20 mouse cellular contexts compared by ENCODE assay signal in genomic region chr1:23575005-23575404, GRCm38 (mm10).
DNase-seq lines count a peak whose midpoint lies in the region; ATAC-seq lines count a peak whose summit lies in the region.
"Had no signal": no experiment of that assay in that cellular context is flagged by ENCODE, and none has a peak within 500 bp of the region (broad histone marks: within the 10 kb centered on the region; RNA-seq: fewer than 3 reads in every experiment).

No protein-coding gene starts in this region.

- no peaks in the 10 kb centered on the region for H3K9me3 ChIP-seq in forebrain, embryonic 11.5 days (ENCODE audit: control insufficient read depth, low read length)
- no peaks in the 10 kb centered on the region for H3K9me3 ChIP-seq in forebrain, embryonic 10.5 days
- H3K9me3 ChIP-seq in forebrain, embryonic 12.5 days = no peaks in the 10 kb centered on the region
- H3K9me3 ChIP-seq in hindbrain, embryonic 14.5 days (ENCODE audit: control insufficient read depth, low read length) = no peaks in the 10 kb centered on the region
- H3K9me3 ChIP-seq in midbrain, embryonic 15.5 days = no peaks in the 10 kb centered on the region
- H3K9me3 ChIP-seq: embryonic facial prominence, embryonic 13.5 days had no signal

- H3K36me3 ChIP-seq in forebrain, embryonic 11.5 days (ENCODE audit: control insufficient read depth, insufficient read depth, low read length) = no peaks in the 10 kb centered on the region
- H3K36me3 ChIP-seq in forebrain, embryonic 10.5 days (replicated peaks) = no peaks in the 10 kb centered on the region
- H3K36me3 ChIP-seq in forebrain, embryonic 12.5 days (replicated peaks) = no peaks in the 10 kb centered on the region
- no peaks in the 10 kb centered on the region for H3K36me3 ChIP-seq in hindbrain, embryonic 14.5 days (replicated peaks; ENCODE audit: control insufficient read depth, insufficient read depth)
- H3K36me3 ChIP-seq in midbrain, embryonic 15.5 days (replicated peaks) = no peaks in the 10 kb centered on the region
- H3K36me3 ChIP-seq: embryonic facial prominence, embryonic 13.5 days had no signal

- no peaks in the 10 kb centered on the region for H3K4me1 ChIP-seq in forebrain, embryonic 11.5 days (replicated peaks; ENCODE audit: control insufficient read depth, insufficient read depth, low read length)
- H3K4me1 ChIP-seq in forebrain, embryonic 10.5 days = peaks cover 12% of the 10 kb centered on the region; the same call in 1 of the 2 replicates
- no peaks in the 10 kb centered on the region for H3K4me1 ChIP-seq in forebrain, embryonic 12.5 days
- H3K4me1 ChIP-seq in hindbrain, embryonic 14.5 days (replicated peaks; ENCODE audit: control insufficient read depth, insufficient read depth, low read length) = no peaks in the 10 kb centered on the region
- H3K4me1 ChIP-seq in midbrain, embryonic 15.5 days = no peaks in the 10 kb centered on the region
- H3K4me1 ChIP-seq: embryonic facial prominence, embryonic 13.5 days had no signal

- no peak overlapping the region for H3K4me3 ChIP-seq in forebrain, embryonic 11.5 days (ENCODE audit: low read depth, low read length)
- no peak overlapping the region for H3K4me3 ChIP-seq in forebrain, embryonic 10.5 days
- H3K4me3 ChIP-seq in forebrain, embryonic 12.5 days (replicated peaks) = no peak overlapping the region
- H3K4me3 ChIP-seq in hindbrain, embryonic 14.5 days (replicated peaks; ENCODE audit: low read length) = no peak overlapping the region
- H3K4me3 ChIP-seq in midbrain, embryonic 15.5 days = no peak overlapping the region
- H3K4me3 ChIP-seq: embryonic facial prominence, embryonic 13.5 days; layer of hippocampus, adult 2 months; myocyte had no signal

- no peak overlapping the region for H3K4me2 ChIP-seq in forebrain, embryonic 11.5 days (ENCODE audit: low read depth, low read length, severe bottlenecking)
- H3K4me2 ChIP-seq in forebrain, embryonic 12.5 days = no peak overlapping the region
- no peak overlapping the region for H3K4me2 ChIP-seq in hindbrain, embryonic 14.5 days (replicated peaks)
- H3K4me2 ChIP-seq in midbrain, embryonic 15.5 days = no peak overlapping the region
- H3K4me2 ChIP-seq: embryonic facial prominence, embryonic 13.5 days had no signal

- no peaks in the 10 kb centered on the region for H3K27me3 ChIP-seq in forebrain, embryonic 11.5 days (ENCODE audit: control insufficient read depth, insufficient read depth, low read length)
- H3K27me3 ChIP-seq in forebrain, embryonic 10.5 days (ENCODE audit: poor library complexity, severe bottlenecking) = no peaks in the 10 kb centered on the region
- H3K27me3 ChIP-seq in forebrain, embryonic 12.5 days = no peaks in the 10 kb centered on the region
- no peaks in the 10 kb centered on the region for H3K27me3 ChIP-seq in hindbrain, embryonic 14.5 days (ENCODE audit: control insufficient read depth, insufficient read depth, low read length)
- H3K27me3 ChIP-seq in midbrain, embryonic 15.5 days (replicated peaks) = no peaks in the 10 kb centered on the region
- H3K27me3 ChIP-seq: CH12.LX; embryonic facial prominence, embryonic 13.5 days had no signal

- no peak for DNase-seq in forebrain, embryonic 11.5 days (ENCODE audit: low spot score)
- no peak for DNase-seq in forebrain, embryonic 10.5 days (ENCODE audit: extremely low spot score, low spot score)
- DNase-seq in hindbrain, embryonic 14.5 days (ENCODE audit: low spot score) = no peak
- no peak for DNase-seq in layer of hippocampus, adult 11-12 months (ENCODE audit: low spot score)
- no peak for DNase-seq in gastrocnemius, postnatal 25 days
- no peak for DNase-seq in frontal cortex, adult 2 months (ENCODE audit: extremely low spot score in 1 of 2, low spot score in 1 of 2)
- DNase-seq: adrenal gland, postnatal 25 days; cerebellum, adult 8-10 months; kidney, adult 2 months; kidney, postnatal 10 days; left cerebral cortex, postnatal 4 days; lung, adult 18-20 months; lung, postnatal 14 days; thymus, postnatal 14 days had no signal

- H3K9ac ChIP-seq in forebrain, embryonic 11.5 days (ENCODE audit: low read length) = no peak overlapping the region
- H3K9ac ChIP-seq in forebrain, embryonic 12.5 days = no peak overlapping the region
- H3K9ac ChIP-seq in hindbrain, embryonic 14.5 days = no peak overlapping the region
- no peak overlapping the region for H3K9ac ChIP-seq in midbrain, embryonic 15.5 days
- H3K9ac ChIP-seq: embryonic facial prominence, embryonic 13.5 days had no signal

- ATAC-seq in forebrain, embryonic 11.5 days (replicated peaks; ENCODE audit: low FRiP score) = peak; percentile 66
- peak; percentile 82 for ATAC-seq in forebrain, embryonic 12.5 days (ENCODE audit: low FRiP score)
- peak; percentile 66; the same call in 1 of the 2 replicates for ATAC-seq in hindbrain, embryonic 14.5 days (ENCODE audit: low FRiP score)
- ATAC-seq in midbrain, embryonic 15.5 days (replicated peaks) = 0 out of 2 replicates have a peak, but pooled peaks have one; percentile 63

- H3K27ac ChIP-seq in forebrain, embryonic 11.5 days (ENCODE audit: low read depth, low read length) = no peak overlapping the region
- H3K27ac ChIP-seq in forebrain, embryonic 10.5 days = no peak overlapping the region
- H3K27ac ChIP-seq in forebrain, embryonic 12.5 days = no peak overlapping the region
- H3K27ac ChIP-seq in hindbrain, embryonic 14.5 days = no peak overlapping the region
- no peak overlapping the region for H3K27ac ChIP-seq in midbrain, embryonic 15.5 days
- H3K27ac ChIP-seq: embryonic facial prominence, embryonic 13.5 days; layer of hippocampus, adult 2 months had no signal
